Mouse (Mus musculus): Measurements from ENCODE around the gene Abcb8. TPM values are rescaled to one million over a fixed set of nuclear protein-coding genes. Genes with fewer than 3 reads are reported as not detected.
A peak's percentile ranks its signal among the peaks of the same experiment; 100 is the strongest.
"Not testable (repeated sequence)": the region's sequence is repeated elsewhere in the genome, so short reads cannot be mapped to it uniquely, and the experiment has no call there.

The Abcb8 gene
- polyA plus RNA-seq, 1 experiment from 2014 or later: 32.6 TPM

DNA sequence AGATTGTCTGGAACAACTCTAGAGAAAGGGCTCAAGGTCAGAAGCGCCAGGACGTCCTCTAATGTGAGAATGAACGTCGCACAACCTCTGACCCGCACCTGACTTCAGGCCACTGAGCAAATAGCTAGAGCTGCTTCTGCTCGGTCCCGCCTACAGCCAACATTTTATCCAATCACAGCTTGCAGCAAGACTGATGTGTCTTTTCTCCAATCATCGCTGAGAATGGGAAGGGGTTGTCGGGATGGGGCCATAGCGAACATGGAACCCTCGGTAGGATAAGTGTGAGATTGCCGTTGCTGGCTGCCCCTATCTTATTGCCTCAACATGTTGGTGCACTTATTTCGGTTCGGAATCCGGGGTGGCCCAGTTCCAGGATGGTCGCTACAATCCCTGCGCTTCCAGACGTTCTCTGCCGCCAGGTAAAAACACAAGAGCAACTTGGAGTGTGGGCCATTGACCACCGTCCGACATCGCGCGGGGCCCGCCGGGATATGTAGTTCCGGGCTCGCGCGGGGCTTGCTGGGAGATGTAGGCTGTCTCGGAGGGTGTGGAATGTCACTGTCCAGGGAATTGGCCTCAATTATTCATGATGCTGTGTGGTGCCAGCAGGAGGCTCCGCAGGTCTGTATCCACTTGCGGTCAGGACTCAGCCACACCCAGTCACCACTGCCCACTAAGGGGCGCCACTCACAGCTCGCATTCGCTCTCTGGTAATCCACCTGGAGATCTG is 867 bp downstream of the Abcb8 start:
- peak; percentile 94 for DNase-seq (ENCODE audit: low spot score)

- not testable (repeated sequence) for DNase-seq (ENCODE audit: low spot score)
These were observed 2.8 kb downstream of the Abcb8 start for GRCm38 (mm10) chr5:24396254-24396653.

DNA sequence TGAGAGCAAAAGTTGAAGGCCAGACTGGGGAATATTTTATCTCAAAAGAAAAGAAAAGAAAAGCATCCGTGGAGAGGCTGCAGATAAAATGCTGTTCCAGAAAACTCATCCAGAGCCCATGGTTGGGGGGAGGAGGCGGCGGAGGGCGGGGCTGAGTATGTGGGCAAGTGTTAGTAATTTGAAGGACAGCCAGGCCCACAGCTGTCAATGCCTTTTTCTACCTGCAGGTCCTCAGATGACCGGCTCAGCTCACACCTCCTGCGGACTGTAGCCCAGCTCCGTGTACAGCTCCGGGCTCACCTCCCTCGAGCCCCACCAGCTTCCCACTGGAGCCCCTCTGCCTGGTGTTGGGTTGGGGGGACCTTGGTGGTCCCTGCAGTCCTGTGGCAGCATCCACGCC is 6.2 kb downstream of the Abcb8 start:
- DNase-seq (ENCODE audit: low spot score): no peak

DNA sequence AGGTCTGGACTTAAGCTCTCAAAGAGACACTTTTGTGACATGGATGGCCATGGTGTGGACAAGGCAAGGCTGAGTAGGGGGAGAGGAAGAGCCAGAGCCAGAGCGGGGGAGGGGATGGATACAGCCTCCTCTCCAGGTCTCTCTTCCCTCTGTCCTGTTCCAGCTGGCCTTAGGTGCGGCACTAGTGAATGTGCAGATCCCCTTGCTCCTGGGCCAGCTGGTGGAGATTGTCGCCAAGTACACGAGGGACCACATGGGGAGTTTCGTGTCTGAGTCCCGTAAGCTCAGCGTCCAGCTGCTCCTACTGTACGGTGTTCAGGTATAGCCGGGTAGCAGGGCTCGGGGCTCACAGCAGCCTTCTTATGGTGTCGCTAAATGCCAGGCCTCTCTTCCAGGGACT is 6.9 kb downstream of the Abcb8 start:
- DNase-seq (ENCODE audit: low spot score): no peak

DNA sequence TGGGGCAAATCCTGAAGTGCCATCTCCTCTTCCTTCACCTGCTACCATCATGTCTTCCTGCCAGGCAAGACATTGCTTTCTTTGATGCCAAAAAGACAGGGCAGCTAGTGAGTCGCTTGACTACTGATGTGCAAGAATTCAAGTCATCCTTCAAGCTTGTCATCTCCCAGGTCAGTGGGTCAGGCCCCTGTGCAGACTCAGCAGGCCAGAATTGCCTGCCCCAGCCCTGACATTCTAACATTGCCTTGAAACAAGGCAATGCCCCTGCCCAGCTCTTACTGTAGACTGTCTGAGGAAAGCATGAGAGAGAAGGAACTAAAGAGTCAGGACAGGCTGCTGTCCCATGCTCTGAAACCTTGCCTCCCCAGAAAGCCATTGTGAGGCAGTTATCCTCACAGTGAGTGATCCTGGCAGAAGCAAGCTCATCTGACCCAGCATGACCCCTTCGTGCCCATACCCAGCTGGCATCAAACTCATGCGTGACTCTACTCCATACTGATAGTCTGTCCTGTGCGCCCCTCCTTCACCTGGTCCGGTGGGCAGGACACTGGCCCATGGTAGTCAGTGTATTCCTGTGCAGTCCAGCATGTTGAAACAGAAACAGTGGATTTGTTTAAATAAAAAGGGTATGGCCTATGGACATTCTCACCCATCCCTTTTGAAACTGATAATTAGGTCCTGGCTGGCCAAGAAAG is 7.6 kb downstream of the Abcb8 start:
- no peak for DNase-seq (ENCODE audit: low spot score)

- DNase-seq (ENCODE audit: low spot score): no peak
These were observed 8.5 kb downstream of the Abcb8 start for GRCm38 (mm10) chr5:24401969-24402368.

DNA sequence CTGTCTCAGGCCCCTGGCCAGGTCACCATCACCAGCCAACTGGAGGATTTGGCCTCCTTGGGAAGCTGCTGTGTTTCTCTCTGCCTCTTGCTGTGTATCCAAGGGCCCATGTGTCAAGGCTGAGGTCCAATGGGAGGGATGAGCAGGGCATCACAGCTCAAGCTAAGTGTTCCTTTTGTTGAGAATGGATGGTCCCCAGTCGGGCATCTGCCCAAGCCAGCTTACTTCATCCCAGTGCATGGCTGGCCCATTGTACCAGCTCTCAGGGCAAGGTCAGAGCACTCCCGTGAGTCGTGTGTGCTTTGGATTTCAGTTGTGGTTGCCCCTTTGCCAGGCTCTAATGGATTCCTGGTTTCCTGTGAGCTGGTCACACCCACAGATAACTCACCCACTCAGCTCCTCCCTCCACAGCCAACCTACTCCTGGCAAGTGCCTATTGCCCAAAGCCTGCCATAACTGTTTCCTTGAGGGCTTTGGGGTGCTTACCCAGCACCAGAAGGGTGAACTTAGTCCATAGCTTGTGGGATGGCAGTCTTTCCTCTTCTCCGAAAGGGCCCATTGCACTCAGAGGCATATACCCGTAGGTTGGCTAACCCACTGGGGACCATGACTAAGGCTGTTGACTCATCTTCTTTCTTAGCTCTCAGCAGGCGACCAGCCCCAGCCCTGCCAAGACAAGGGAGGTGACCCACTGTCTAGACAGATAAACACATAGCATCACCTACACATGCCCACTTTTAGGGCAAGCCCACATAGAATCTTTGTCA is 11.3 kb downstream of the Abcb8 start:
- DNase-seq (ENCODE audit: low spot score): no peak

GRCm38 (mm10) chr5:24405389-24405876 is 12.0 kb downstream of the Abcb8 start:
- no peak for DNase-seq (ENCODE audit: low spot score)

- no peak for DNase-seq (ENCODE audit: low spot score)
These were observed 15.2 kb downstream of the Abcb8 start for GRCm38 (mm10) chr5:24408651-24409050.

DNA sequence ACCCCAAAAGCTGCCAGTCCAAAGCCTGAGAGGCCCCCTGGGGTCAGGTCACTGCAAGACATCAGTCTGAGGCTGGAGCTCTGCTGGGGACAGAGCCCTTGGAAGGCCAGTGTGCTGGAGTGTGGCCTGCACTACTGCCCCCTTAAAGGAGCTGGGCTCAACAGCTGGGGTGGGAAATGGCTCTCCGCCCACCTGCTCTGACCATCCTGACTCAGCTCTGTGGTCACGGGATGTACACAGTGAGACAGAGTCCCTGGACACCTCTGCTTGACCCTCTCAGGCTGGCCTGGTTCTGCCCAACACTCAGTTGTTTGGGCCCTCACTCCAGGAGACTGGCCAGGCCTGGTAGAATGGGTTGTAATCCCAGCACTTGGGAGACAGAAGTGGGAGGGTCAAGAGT is 16.0 kb downstream of the Abcb8 start:
- no peak for DNase-seq (ENCODE audit: low spot score)

GRCm38 (mm10) chr5:24412063-24412462 is 18.6 kb downstream of the Abcb8 start:
- no peak for DNase-seq (ENCODE audit: low spot score)

DNA sequence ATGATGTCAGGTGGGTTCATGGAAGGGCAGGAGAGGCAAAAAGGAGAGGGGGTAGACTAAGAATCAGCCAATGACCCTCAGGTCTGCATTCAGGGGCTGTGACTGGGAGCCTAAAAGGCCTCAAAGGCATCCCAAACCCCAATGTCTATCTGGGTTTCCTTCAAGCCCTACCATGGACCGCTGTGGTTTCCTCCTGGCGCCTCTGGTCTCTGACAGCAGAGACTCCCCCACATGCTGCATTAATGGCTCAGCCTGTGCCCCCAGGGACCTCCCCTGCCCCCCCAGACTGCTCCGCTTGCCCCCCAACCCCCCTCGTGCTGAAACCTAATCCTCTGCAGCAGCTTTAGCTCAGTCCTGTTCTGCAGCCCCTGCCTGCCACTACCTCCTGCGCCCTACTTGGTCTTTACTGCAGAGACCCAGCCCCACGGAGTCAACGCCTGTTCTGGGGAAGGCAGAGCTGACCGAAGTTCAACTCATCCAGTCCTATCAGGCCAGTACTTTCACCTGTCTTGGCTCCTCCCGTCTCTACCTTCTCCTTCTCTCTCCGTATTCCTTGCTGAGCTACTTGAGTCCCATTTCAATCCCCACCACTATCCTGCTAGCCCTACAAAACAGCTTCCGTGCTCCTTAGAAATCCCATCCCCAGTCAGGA is 19.7 kb downstream of the Abcb8 start, which contains the start of gene Asic3:
Gene Asic3 (plus strand): TSS at position 351 of the 652 bp plus-strand sequence.
- no peak for DNase-seq (ENCODE audit: low spot score)

DNA sequence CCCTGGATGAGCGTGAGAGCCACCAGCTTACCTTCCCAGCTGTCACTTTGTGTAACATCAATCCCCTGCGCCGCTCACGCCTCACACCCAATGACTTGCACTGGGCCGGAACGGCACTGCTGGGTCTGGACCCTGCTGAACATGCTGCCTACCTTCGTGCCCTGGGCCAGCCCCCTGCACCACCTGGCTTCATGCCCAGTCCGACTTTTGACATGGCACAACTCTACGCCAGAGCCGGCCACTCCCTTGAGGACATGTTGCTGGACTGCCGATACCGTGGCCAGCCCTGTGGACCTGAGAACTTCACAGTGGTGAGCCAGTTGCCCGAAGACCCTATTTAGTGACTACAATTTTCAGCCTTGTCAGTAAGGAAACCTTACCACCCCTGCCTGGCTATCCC is 20.5 kb downstream of the Abcb8 start:
- no peak for DNase-seq (ENCODE audit: low spot score)

GRCm38 (mm10) chr5:24416222-24416736 is 22.8 kb downstream of the Abcb8 start:
- DNase-seq (ENCODE audit: low spot score): peak; percentile 84

- no peak for DNase-seq (ENCODE audit: low spot score)
These were observed 24.1 kb downstream of the Abcb8 start for GRCm38 (mm10) chr5:24417587-24417986.

DNA sequence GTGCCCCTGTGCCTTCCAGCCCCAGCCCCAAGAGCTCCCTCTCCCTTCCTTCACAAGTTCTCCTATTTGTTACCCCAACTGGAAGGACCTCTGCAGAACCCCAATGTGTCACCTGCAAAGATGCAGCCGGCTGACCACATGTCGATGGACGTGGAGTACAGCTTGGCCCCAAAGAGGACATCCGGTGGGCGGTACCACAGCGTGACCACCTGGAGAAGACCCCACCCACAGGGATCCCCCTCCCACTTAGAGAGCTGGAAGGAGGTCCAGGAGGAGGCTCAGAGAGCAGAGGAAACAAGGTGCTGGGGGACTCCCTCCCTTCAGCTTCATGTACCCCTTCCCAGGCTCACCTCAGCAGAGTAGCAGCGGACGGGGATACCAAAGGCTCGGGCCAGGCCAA is 26.9 kb downstream of the Abcb8 start:
- no peak for DNase-seq (ENCODE audit: low spot score)

DNA sequence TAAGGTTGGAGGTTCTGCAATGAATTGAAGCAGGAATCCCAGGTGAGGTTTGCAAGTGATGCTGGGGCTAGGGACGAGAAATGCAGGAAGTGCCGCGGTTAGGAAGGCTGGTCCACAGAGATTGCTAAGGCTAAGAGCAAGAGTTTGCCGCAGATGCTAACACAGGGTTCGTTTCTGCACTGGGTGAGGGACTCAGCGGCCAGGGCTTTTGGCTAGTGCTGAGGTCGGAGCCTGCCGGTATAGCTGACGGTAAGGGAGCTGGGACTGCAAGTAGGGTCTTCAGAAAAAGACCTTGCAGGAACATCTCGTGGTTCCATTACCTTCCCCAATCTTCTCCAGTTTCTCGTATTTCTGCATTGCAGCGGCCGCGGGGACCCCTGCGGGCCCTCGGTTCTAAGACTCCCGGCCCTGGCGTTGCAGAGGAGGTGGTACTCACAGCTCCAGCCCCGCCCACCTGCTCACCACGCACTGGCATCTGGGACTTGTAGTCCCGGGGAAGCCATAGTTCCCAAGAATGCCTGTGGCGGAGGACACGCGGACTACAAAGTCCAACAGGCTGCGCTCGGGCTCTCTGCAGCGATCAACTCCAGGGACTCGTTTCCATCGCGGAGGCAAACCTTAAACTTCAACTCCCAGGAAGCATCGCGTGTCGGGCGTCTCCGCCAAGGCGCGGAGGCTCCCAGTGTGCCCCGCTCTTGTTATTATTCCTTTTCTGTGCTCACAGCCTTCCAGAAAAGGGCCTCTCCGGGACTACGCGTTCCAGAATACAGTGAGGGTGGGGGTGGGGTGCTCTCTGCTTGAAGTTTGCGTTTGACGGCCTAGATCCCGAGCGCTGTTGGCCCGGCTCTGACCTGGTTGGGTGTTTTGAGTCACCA is 29.9 kb downstream of the Abcb8 start, which contains the start of the genes Cdk5 and Slc4a2:
Gene Cdk5 (minus strand): TSS at position 402 of the 875 bp plus-strand sequence.
Gene Slc4a2 (plus strand): TSS at position 709 of the 875 bp plus-strand sequence.
- peak; percentile 99 for DNase-seq (ENCODE audit: low spot score)

DNA sequence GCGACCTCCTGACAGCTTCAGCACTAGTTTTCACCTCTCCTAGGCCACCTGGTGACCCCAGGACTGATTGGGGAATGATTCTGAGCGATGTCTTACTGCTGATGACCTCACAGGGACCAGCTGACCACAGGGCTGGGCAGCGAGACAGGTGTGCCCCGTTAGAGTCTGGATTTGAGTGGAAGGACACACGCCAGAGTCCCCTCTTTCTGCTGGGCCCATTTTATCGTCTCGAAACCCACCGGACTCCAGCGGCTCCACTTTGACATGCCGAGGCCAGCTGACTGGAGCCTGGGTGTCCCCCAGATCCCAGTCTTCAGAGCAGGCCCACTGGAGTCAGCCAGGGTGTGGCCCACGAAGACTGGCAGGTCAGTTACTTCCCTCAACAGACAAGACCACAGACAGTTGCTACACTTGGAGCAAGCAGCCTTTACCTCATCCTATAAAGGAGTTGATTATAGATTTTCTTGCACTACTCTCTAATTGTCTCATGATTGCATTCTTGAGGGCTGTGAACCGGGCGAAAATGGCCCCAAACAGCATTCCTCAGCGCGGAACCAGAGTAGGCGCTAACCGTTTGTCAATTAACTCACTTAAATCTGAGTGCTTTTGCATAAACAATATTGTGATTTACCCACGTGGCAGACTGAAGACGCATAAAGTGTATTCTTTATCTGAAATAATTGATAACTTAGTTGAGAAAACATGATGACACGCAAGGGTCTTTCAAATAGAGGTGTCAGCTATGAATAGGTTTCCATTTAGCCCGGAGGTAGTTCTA is 30.7 kb downstream of the Abcb8 start:
- peak; percentile 27 for DNase-seq (ENCODE audit: low spot score)

DNA sequence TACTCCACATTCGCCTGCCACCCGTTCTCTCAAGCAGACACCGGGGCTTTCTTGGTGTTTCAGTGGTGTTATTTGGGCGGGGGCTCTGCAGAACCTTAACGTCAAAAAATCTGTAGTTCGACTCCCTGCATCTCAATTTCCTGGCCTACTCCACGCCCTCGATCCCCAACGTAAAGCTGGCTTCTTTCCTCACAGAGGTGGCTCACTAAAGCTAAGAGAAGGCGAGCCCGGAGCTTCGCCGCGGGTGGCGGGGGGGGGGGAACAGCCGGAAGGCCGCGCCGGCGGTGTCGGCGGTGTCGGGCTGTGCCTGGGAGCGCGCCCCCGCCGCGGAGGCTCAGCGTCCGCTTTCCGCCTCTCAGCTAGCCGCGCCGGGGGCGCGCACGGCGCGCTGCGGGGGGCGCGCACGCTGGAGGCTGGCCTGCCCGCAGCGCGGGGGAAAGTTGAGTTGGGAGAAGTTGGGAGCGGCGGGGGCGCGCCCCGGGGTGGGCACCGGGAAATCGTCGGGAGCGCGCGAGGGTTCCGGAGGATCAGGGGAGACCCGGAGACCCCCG is 31.5 kb downstream of the Abcb8 start:
- peak; percentile 93 for DNase-seq (ENCODE audit: low spot score)
